Mouse (Mus musculus): ENCODE results near the gene Slc38a11.

GRCm38 (mm10) chr2:65268731-65269130 lies 95.1 kb downstream of the Slc38a11 start:
- no peak for TF ChIP-seq CTCF (conservative IDR thresholded peaks at IDR 0.05; ENCODE audit: insufficient read depth, insufficient read length, low read depth, low read length)
- TF ChIP-seq POLR2A (IDR thresholded peaks at IDR 0.05; ENCODE audit: low read depth, low read length) = no peak

Data from kidney, adult 2 months (tissue).